Mouse (Mus musculus): ENCODE results near the gene Tnrc6c. TPM values are rescaled to one million over a fixed set of nuclear protein-coding genes. Genes with fewer than 3 reads are reported as not detected.

The Tnrc6c gene
- polyA plus RNA-seq, 1 experiment from 2014 or later = 11.6 TPM

DNA sequence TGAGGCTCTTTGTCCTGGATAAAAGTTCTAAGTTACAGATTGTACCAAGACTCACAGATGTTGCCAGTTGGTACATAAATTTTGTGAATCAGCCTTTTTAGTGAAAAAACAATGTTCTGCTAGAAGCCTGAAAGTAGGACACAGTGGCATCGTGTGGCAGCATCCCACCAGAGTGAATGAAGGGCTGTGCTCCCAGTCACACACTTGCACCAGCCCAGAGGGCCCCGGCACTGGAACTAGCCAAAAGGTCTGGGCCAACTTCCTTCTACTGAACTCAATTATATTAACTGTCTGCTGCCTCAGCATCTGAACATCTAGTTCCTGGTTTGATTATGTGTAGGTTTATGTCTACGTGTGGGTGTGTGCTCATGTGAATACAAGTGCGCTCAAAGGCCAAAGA, 72.9 kb downstream of the Tnrc6c start:
- TF ChIP-seq CTCF (IDR thresholded peaks at IDR 0.05; ENCODE audit: low read depth) = no peak
- ATAC-seq (ENCODE audit: insufficient read depth) (no peak), DNase-seq (no peak)
- Histone ChIP-seq H3K4me3 (ENCODE audit: low read depth, low read length) (no peak overlapping the region), H3K27me3 (ENCODE audit: insufficient read depth, low read length) (no peaks in the 10 kb centered on the region), H3K9ac (no peak overlapping the region), H3K27ac (ENCODE audit: low read depth) (no peak overlapping the region), H3K4me1 (ENCODE audit: insufficient read depth) (no peaks in the 10 kb centered on the region), H3K36me3 (ENCODE audit: insufficient read depth) (peaks cover 24% of the 10 kb centered on the region), H3K4me2 (no peak overlapping the region), H3K9me3 (ENCODE audit: low read depth, low read length) (no peaks in the 10 kb centered on the region)
- WGBS = 92% methylated on average over 4 of the region's 4 CpGs

DNA sequence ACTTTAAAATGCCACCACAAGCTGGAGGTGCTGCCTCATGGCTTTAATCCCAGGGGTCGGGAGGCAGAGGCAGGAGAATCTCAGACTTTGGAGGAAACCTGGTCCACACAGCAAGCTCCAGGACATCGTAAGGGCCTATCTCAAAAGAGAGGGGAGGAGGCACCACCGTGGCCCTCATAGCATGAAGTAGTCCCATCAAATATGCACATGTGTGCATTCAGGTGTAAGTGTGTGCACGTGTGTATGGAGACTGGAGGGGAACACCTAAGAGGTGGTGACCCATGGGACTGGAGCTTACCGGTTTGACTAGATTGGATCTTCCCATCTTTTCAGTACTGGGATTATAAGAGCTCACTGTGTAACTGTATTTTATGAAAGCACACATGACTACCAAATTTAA, 74.2 kb downstream of the Tnrc6c start:
- H3K27ac ChIP-seq (ENCODE audit: low read depth) = no peak overlapping the region
- no peak for ATAC-seq (ENCODE audit: insufficient read depth)
- 86% methylated on average over 5 of the region's 5 CpGs for WGBS

DNA sequence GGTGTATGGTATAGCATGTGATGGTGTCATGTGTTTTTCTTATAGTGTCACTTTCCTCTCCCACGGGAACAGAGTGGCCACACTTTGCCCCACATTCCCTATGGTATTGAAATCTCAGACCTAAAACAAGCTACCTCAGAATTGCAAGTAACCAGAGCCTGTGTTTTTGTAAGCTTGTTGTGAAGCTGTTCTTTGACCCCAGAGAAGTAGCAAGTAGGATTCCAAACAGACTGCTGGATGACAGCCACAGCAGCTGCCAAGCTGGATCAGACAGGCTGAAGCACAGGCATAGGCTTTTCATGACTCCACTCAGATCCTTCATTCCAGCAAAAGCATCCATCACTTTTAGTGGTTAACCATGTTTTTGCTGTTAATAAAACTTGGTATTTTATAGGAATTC, 74.8 kb downstream of the Tnrc6c start:
- H3K4me2 ChIP-seq = no peak overlapping the region
- peak overlapping the region; percentile 50 for H3K27ac ChIP-seq (ENCODE audit: low read depth)
- no peak overlapping the region for H3K9ac ChIP-seq
- H3K36me3 ChIP-seq (ENCODE audit: insufficient read depth) = peaks cover 21% of the 10 kb centered on the region
- 59% methylated on average over 1 of the region's 1 CpGs for WGBS
- H3K9me3 ChIP-seq (ENCODE audit: low read depth, low read length) = no peaks in the 10 kb centered on the region
- no peaks in the 10 kb centered on the region for H3K27me3 ChIP-seq (ENCODE audit: insufficient read depth, low read length)
- no peak for TF ChIP-seq CTCF (IDR thresholded peaks at IDR 0.05; ENCODE audit: low read depth)
- DNase-seq (peak; percentile 74), ATAC-seq (ENCODE audit: insufficient read depth) (no peak)
- H3K4me3 ChIP-seq (ENCODE audit: low read depth, low read length) = no peak overlapping the region
- no peaks in the 10 kb centered on the region for H3K4me1 ChIP-seq (ENCODE audit: insufficient read depth)

More for the DNA sequence above, 74.2 kb downstream of the Tnrc6c start:
- H3K4me1 ChIP-seq (ENCODE audit: insufficient read depth) = no peaks in the 10 kb centered on the region
- no peak overlapping the region for H3K4me3 ChIP-seq (ENCODE audit: low read depth, low read length)
- peaks cover 19% of the 10 kb centered on the region for H3K36me3 ChIP-seq (ENCODE audit: insufficient read depth)
- DNase-seq = no peak
- H3K9ac ChIP-seq = no peak overlapping the region
- no peak for TF ChIP-seq CTCF (IDR thresholded peaks at IDR 0.05; ENCODE audit: low read depth)
- H3K27me3 ChIP-seq (ENCODE audit: insufficient read depth, low read length) = no peaks in the 10 kb centered on the region
- no peaks in the 10 kb centered on the region for H3K9me3 ChIP-seq (ENCODE audit: low read depth, low read length)
- H3K4me2 ChIP-seq = no peak overlapping the region

DNA sequence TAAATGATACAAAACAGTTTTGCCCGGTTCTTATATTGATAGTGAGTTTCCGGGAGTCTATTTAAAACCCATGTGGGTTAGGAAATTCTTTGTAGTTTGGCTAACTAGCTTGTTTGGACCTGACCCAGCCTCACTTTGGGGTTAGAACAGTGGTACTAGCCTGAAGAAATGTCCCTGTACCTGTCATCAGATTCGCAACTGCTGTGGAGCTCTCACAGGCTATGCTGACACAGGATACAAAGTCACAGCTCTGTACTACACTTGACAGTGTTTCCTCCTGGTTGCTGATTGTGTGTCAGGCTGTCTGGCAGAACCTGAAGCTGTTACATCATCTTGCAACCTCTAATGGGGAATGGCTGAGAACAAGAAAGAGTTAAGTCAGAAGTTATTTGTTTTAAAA, 75.3 kb downstream of the Tnrc6c start:
- no peak for DNase-seq
- Histone ChIP-seq H3K9ac (no peak overlapping the region), H3K27me3 (ENCODE audit: insufficient read depth, low read length) (no peaks in the 10 kb centered on the region), H3K27ac (ENCODE audit: low read depth) (peak overlapping the region; percentile 48; the same call in 1 of the 2 replicates), H3K36me3 (ENCODE audit: insufficient read depth) (peaks cover 20% of the 10 kb centered on the region; the same call in 1 of the 2 replicates), H3K9me3 (ENCODE audit: low read depth, low read length) (no peaks in the 10 kb centered on the region), H3K4me1 (ENCODE audit: insufficient read depth) (no peaks in the 10 kb centered on the region), H3K4me3 (ENCODE audit: low read depth, low read length) (no peak overlapping the region), H3K4me2 (no peak overlapping the region)
- no peak for TF ChIP-seq CTCF (IDR thresholded peaks at IDR 0.05; ENCODE audit: low read depth)
- ATAC-seq (ENCODE audit: insufficient read depth) = no peak
- WGBS = 79% methylated on average over 3 of the region's 3 CpGs

DNA sequence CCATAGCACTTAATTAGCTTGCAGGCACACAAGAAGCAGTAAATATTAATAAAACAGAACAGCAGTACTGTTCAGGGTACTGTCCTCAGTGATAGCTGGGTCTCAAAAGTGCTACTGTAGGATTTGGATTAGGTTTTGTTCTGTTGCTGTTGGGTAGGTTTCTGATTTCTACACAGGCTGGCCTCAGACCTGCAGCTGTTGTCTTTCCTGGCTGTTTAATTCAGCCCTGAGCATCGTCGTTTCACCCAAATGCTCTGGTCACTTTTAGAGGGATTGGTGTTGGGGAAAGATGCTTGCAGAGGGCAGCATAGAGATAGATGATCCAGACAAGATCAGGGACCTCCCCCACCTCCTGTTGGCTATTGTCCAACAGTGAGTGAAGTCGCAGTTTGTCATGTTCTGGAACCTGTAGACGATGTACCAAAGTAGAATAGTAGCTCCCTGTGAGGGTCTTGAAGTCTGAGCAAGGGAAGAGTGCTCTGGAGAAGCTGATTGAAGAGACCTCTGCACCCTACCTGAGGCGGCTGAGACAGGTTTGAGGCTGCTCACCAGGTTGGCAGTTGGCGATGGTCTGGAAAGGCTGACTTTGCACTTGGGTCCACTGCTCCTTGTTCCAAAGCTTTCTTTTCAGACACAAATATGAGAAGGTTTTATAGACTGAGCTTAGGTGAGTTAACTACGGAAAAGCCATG, 75.9 kb downstream of the Tnrc6c start:
- ATAC-seq (ENCODE audit: insufficient read depth) (no peak), DNase-seq (no peak)
- no peak overlapping the region for H3K4me2 ChIP-seq
- no peaks in the 10 kb centered on the region for H3K9me3 ChIP-seq (ENCODE audit: low read depth, low read length)
- 66% methylated on average over 7 of the region's 7 CpGs for WGBS
- peaks cover 20% of the 10 kb centered on the region for H3K36me3 ChIP-seq (ENCODE audit: insufficient read depth)
- H3K27me3 ChIP-seq (ENCODE audit: insufficient read depth, low read length) = no peaks in the 10 kb centered on the region
- H3K4me1 ChIP-seq (ENCODE audit: insufficient read depth) = no peaks in the 10 kb centered on the region
- no peak overlapping the region for H3K27ac ChIP-seq (ENCODE audit: low read depth)
- no peak overlapping the region for H3K9ac ChIP-seq
- no peak for TF ChIP-seq CTCF (IDR thresholded peaks at IDR 0.05; ENCODE audit: low read depth)
- H3K4me3 ChIP-seq (ENCODE audit: low read depth, low read length) = no peak overlapping the region

DNA sequence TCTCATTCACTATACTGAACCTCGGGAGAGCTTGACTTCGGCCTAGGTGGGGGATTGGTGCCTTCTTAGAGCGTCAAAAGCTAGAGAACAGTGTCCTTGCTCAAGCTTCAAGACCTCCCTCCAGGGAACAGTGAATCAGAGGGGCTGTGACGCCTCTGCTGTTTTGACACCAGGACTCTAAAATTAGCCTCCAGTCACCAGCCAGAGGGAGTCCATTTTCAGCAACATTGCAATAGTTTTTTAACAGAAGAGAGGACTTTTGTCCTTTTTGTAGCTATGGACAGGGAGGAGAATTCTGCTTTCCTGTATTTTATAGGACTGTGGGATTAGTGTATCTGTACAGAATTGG, 76.4 kb downstream of the Tnrc6c start:
- 71% methylated on average over 4 of the region's 4 CpGs for WGBS
- Histone ChIP-seq H3K4me1 (ENCODE audit: insufficient read depth) (no peaks in the 10 kb centered on the region), H3K27ac (ENCODE audit: low read depth) (no peak overlapping the region)

DNA sequence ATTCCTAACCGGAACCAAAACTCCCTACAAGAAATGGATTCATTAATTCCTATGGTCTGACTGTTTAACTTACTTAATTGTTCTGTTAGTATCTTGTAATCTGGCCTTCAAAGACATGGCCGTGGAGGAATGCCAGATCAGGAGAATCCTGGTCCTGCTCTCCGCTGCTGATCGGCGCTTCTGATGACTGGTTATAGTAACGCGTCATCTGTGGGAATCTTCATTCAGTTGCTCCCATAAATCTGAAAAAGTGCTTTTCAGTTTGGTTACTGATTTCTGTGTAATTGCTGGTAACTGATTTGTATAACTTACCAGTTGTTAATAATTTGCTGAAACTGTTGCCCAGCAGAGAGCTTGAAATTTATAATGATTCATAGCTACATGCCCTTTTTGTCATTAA, 77.4 kb downstream of the Tnrc6c start:
- ATAC-seq (ENCODE audit: insufficient read depth) = no peak
- no peak overlapping the region for H3K4me3 ChIP-seq (ENCODE audit: low read depth, low read length)
- no peak overlapping the region for H3K4me2 ChIP-seq
- DNase-seq = no peak
- no peaks in the 10 kb centered on the region for H3K4me1 ChIP-seq (ENCODE audit: insufficient read depth)
- TF ChIP-seq CTCF (IDR thresholded peaks at IDR 0.05; ENCODE audit: low read depth) = no peak
- no peaks in the 10 kb centered on the region for H3K9me3 ChIP-seq (ENCODE audit: low read depth, low read length)
- H3K27ac ChIP-seq (ENCODE audit: low read depth) = no peak overlapping the region
- WGBS = 86% methylated on average over 7 of the region's 7 CpGs
- peaks cover 32% of the 10 kb centered on the region for H3K36me3 ChIP-seq (ENCODE audit: insufficient read depth)
- H3K9ac ChIP-seq = no peak overlapping the region
- H3K27me3 ChIP-seq (ENCODE audit: insufficient read depth, low read length) = no peaks in the 10 kb centered on the region

More for the DNA sequence above, 76.4 kb downstream of the Tnrc6c start:
- Histone ChIP-seq H3K36me3 (ENCODE audit: insufficient read depth) (peaks cover 22% of the 10 kb centered on the region), H3K4me2 (no peak overlapping the region), H3K9ac (no peak overlapping the region), H3K9me3 (ENCODE audit: low read depth, low read length) (no peaks in the 10 kb centered on the region), H3K27me3 (ENCODE audit: insufficient read depth, low read length) (no peaks in the 10 kb centered on the region), H3K4me3 (ENCODE audit: low read depth, low read length) (no peak overlapping the region)
- TF ChIP-seq CTCF (IDR thresholded peaks at IDR 0.05; ENCODE audit: low read depth) = no peak
- ATAC-seq (ENCODE audit: insufficient read depth) = no peak
- no peak for DNase-seq
